Mouse (Mus musculus) brain, embryonic 14.5 days (tissue): ENCODE data around the gene Bclaf1.

Source experiments
- CTCF ChIP-seq: fragments of 200-500 bp; IDR thresholded peaks from 2 replicates; pipeline ENCODE4 v1.5.1; 2012; ENCODE audit warnings: inconsistent platforms, mild to moderate bottlenecking, moderate library complexity, borderline replicate concordance; ENCODE audit not compliant: insufficient read depth, insufficient read length; ENCODE audit errors: extremely low read depth
- POLR2A ChIP-seq: fragments of 200-500 bp; IDR thresholded peaks from 2 replicates; pipeline ENCODE4 v1.6.1; 2012; ENCODE audit warnings: mild to moderate bottlenecking, inconsistent platforms, borderline replicate concordance; ENCODE audit not compliant: poor library complexity, insufficient read depth, insufficient read length, severe bottlenecking; ENCODE audit errors: extremely low read depth

DNA sequence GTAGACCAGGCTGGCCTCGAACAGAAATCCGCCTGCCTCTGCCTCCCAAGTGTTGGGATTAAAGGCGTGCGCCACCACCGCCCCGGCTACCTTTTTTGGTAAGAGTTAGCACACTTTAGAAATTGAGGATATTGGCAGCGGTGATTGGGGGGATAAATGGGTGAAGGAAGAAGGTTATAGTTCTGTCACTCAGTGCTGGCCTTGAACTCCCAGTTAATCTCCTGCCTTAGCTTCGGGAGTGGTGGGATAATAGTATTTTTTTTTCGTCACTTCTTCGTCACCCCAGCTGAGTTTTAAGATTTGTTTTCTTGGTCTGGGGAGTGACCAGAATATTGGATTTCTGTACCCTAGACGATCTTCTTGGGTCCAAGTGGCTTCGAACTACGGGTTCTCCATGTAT is 1.2 kb downstream of the Bclaf1 start:
- TF ChIP-seq CTCF (no peak), POLR2A (no peak)
